Mouse (Mus musculus) gastrocnemius, postnatal 4 days (tissue): Measurements from ENCODE around the gene Zar1. TPM values are rescaled to one million over a fixed set of nuclear protein-coding genes. Genes with fewer than 3 reads are reported as not detected.
"Not testable (repeated sequence)": the region's sequence is repeated elsewhere in the genome, so short reads cannot be mapped to it uniquely, and the experiment has no call there.

Source experiments
- DNase-seq, 2 experiments: peaks; one replicate each; pipeline ENCODE4 v3.0.0; 2021 to 2022; ENCODE audit warnings: low spot score in 2 of 2, mixed read lengths in 2 of 2
- long read RNA-seq, 2 experiments: library from polyadenylated mRNA; stranded (forward); transcript quantifications; one replicate each; pipeline ENCODE4 v2.0.0; 2021
- total RNA-seq, 2 experiments: library from RNA; stranded (reverse); gene quantifications; 2 replicates each; pipeline ENCODE4 v1.2.3; 2021

Gene Zar1
- total RNA-seq, result not detected
- long read RNA-seq, experiment 1, result 0 reads
- long read RNA-seq, experiment 2, result 0 reads

- not testable (repeated sequence) for DNase-seq
These were observed at the start of gene Zar1 for GRCm38 (mm10) chr5:72580970-72581332. Gene Zar1 (minus strand): TSS chr5:72581254.

DNA sequence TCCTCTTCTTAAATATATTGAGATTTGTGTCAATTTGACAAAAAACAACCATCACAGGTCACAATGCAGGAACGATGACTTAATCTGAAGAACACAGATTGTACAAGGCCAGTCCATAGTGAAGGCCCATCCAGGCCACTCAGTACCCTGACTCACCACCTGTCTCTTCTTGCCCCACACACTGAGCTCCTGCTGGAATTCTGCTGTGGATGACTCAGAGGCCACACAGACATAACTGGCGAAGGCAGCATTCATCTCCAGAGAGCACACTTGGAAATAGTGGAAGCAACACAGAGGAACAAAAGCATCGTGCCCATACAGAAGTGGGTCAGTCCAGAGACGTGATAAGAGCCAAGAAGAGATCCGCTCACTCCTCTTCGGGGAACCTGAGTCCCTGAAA lies 49.0 kb upstream of the Zar1 start:
- DNase-seq, result no peak

- no peak for DNase-seq
These were observed 40.0 kb upstream of the Zar1 start for GRCm38 (mm10) chr5:72621022-72621421.

DNA sequence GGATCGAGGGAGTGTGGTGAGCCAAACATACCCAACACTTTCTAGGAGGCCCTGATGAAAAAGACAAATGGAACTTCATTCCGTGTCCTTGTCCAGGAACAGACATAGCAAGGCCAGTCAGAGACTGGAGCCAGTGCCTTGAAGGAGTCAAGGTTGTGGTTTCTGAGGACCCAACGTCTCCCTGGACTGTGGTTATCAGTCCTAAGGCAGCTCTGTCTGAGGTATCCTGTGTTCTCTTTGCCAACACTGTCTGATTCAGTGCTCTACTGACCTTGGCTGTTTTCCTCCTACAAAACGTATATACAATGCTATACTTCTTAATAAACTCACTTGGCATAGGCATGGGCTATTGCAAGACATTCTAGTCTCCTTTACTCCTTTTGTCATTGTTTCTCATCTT lies 36.4 kb upstream of the Zar1 start:
- no peak for DNase-seq

- DNase-seq, result no peak
These were observed 22.1 kb upstream of the Zar1 start for GRCm38 (mm10) chr5:72603138-72603537.

GRCm38 (mm10) chr5:72601006-72601405 lies 20.0 kb upstream of the Zar1 start:
- peak in 1 of 2 experiments; percentile 25 for DNase-seq

DNA sequence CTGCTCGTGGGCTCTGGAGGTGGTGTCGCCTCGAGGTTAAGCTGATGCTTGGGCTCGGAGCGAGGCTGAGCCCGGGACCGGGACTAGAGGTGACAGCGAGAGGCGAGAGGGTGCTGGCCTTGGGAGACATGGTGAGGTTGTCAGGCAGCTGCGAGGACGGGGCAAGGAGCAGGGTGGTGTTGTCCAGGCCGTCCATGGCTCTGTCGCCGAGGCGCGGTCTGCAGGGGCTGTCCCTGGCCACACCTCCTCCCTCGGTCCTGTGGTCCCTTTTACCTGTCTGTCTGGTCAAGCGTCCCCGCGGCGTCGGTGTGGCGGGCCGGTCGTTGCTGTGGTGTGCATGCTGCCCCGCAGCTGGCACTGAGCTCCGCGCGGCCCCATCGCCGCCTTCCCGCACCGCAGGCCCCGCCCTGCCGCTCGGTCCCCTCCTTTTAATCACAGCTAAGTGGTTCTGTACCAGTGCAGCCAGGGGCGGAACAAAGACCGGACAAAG lies 6.2 kb upstream of the Zar1 start, which contains the start of gene Gm5868:
Gene Gm5868, minus strand, starts transcription at position 360 of the 490 bp plus-strand sequence.
- DNase-seq, result no peak

DNA sequence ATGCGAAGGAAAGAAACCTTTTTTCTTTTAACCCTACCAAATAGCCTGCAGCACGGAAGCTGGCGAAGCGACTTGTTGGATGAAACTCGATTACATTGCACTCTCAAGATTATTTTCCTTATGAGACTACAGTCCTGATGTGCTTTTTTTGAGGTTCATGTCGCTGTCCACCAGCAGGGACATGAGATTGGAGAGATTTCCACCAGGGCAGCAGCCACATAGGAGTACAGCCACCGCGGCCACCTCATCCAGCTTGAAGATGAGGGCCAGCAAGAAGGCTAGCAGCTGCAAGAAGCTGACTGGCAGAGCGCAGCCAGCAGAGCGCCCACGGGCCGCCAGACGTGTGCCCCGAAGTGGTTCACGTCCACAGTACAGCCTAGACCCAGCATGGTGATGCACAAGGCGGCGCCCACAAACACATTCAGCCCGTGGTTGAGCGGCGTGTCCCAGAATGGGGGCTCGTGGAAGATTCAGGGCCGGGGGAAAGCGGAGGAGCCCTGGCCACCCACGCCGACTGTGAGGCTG lies 5.7 kb upstream of the Zar1 start:
- not testable (repeated sequence) for DNase-seq

- DNase-seq, result not testable (repeated sequence)
These were observed 5.1 kb upstream of the Zar1 start for GRCm38 (mm10) chr5:72586122-72586521.

GRCm38 (mm10) chr5:72580088-72580969 lies 725 bp downstream of the Zar1 start:
- DNase-seq, result peak in 1 of 2 experiments; percentile 20

DNA sequence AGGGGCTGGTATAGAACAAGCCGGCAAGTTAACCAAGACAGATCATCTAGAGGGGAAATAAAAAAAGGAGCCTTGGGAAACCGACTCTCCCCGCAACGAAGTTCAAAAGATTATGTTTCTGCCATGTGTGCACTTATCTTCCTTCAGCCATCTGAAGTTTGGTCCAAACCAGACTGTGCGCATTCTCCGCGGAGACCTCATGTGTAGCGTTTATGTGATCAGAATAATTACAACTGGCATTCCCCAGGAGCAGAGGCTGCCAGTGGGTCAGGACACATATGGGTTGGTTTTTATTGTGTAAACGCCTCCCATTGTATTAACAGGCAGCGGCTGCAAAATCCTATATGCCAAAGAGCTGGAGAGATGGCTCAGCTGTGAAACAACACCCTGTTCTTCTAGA lies 1.5 kb downstream of the Zar1 start:
- DNase-seq, result not testable (repeated sequence)

DNA sequence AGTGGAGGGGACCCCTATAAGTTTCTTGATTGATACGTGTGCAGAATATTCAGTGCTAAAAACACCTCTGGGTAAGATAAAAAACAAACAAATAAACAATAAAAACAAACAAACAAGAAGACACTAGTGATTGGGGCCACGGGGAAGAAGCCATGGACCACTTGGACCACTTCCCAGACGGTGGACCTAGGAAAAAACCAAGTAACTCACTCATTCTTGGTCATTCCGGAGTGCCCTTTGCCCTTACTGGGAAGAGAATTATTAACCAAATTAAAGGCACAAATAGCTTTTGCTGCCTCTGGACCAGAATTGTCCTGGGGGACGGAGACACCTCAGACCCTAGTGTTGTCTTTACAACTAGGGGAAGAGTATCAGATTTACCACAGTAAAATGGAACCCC lies 15.4 kb downstream of the Zar1 start:
- DNase-seq, result no peak

GRCm38 (mm10) chr5:72563183-72563582 lies 17.9 kb downstream of the Zar1 start:
- DNase-seq, result not testable (repeated sequence)

- DNase-seq, result no peak
These were observed 20.0 kb downstream of the Zar1 start for GRCm38 (mm10) chr5:72560976-72561628.

DNA sequence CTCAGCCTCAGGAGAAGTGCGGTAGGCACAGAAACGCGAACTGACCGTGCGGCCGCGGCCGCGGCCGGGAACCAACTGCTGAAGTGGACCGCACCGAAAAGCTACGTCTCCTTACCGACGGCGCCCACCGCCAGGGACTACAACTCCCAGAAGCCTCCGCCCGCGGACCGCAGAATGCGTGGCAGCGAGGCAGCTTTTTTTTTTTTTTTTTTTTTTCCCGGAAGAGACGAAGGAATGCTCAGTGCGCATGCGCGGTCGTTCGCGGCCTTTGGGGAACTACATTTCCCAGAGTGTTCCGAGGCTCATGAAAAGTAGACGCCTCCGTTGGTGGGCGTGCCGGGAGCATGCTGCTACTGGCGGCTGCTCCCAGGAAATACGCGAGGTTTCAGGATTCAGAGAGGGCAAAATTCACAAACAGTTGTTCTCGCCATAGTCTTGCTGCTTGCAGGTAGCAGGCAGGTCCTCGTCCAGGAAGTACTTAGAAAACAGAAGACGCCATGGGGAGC lies 21.5 kb downstream of the Zar1 start, which contains the start of gene Nfxl1:
Gene Nfxl1, minus strand, starts transcription at position 141 of the 506 bp plus-strand sequence.
- peak; percentile 88 to 97 for DNase-seq

GRCm38 (mm10) chr5:72558716-72559526 lies 22.1 kb downstream of the Zar1 start:
- peak in 1 of 2 experiments; percentile 21 for DNase-seq

DNA sequence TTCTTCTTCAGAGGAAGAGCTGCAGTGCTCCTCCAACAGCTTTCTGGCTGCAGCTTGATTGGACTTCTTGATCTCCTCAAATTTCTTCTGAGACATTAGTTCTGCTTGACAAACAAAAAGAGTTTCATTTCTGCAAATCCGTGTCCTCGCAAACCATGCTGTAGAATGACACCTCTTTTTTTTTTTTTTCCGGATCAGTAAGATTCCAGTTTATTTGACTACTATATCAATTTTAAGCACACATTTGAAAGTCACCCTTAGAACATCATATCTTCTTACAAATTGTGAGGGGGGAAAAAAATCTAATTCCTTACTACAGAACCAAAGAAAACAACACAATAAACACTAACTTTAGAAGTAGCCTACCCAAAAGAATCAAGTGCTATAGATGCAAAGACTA lies 24.8 kb downstream of the Zar1 start:
- no peak for DNase-seq

DNA sequence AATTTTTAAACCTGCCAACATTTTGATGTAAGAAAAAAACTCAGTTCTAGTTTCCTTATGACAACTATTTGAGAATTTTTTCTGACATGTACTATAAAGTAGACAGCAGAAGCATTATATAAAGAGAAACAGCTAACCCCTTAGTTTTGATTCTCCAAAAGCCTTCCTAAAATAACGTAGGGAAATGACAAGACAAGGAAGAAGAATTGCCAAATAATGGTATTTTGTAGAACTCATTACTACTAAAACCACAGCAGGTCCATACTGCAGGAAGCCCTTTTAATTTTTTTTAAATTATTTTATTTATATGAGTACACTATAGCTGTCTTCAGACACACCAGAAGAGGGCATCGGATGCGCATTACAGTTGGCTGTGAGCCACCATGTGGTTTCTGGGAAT lies 29.8 kb downstream of the Zar1 start:
- no peak for DNase-seq

GRCm38 (mm10) chr5:72528896-72529295 lies 52.2 kb downstream of the Zar1 start:
- no peak for DNase-seq
